Mouse (Mus musculus) megakaryocyte, embryonic 14.5 days (primary cell): ENCODE results near the gene Rhbdd1.

ENCODE experiments used
- FLI1 ChIP-seq: IDR thresholded peaks from 2 replicates; pipeline ENCODE4 v1.6.1; 2012; ENCODE audit warnings: low read length, inconsistent platforms, mixed read lengths
- GATA1 ChIP-seq: IDR thresholded peaks from 3 replicates; pipeline ENCODE4 v1.6.1; 2012; ENCODE audit warnings: mixed read lengths, low read length, inconsistent platforms, borderline replicate concordance

- TF ChIP-seq GATA1, result no peak
- no peak for TF ChIP-seq FLI1
These were observed 26.1 kb upstream of the Rhbdd1 start for GRCm38 (mm10) chr1:82289990-82290681.
